Mouse (Mus musculus): Measurements from ENCODE around the gene Zwilch. TPM values are rescaled to one million over a fixed set of nuclear protein-coding genes. Genes with fewer than 3 reads are reported as not detected.
"Not testable (repeated sequence)": the region's sequence is repeated elsewhere in the genome, so short reads cannot be mapped to it uniquely, and the experiment has no call there.

Gene Zwilch
- 5.1 and 5.3 TPM in 2 replicates for total RNA-seq (2021)
- long read RNA-seq, partial matches to known transcripts: 0 of 2 reads
- long read RNA-seq, other reads (novel, unspliced or antisense): 1 of 2 reads

- peak; percentile 80 for DNase-seq
Observed at GRCm38 (mm10) chr9:64172816-64173665, at the start of gene Zwilch, which contains the start of gene Rpl4. Zwilch (minus strand) TSS chr9:64173104. Rpl4 (plus strand) TSS chr9:64173375.

DNA sequence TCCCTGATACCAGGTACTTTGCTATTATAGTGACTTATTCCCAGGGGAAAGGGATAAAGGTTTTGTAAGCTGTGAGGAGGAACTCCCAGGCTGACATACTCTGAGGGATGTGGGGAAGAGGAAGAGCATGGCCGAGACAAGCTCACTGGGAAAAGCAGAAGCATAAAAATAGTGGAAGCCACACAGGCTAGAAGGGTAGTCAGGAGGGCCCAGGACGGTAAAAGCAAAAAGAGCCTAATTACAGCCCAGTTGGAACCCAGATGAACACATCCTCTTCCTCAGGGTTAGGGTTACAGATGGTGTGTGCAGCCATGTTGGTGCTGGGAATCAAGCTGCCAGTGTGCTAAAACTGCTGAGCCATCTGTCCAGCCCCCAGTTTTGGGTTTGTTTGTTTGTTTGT, 49.2 kb upstream of the Zwilch start:
- DNase-seq: no peak

DNA sequence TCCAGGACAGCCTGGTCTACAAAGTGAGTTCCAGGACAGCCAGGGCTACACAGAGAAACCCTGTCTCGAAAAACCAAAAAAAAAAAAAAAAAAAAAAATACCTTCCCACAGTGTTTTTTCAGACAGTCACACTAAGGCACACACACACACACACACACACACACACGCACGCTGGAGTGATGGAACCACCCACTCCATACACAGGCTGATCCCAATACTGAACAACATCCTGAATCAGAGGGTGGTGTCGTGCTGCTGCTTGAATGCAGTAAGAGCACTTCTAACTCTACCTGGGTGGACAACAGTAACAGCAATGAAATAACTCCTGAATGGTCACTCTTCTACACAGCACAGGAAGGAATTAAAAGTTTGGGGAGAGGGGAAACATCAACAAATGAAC, 48.6 kb upstream of the Zwilch start:
- no peak for DNase-seq

GRCm38 (mm10) chr9:64220603-64221002, 47.7 kb upstream of the Zwilch start:
- no peak for DNase-seq

DNA sequence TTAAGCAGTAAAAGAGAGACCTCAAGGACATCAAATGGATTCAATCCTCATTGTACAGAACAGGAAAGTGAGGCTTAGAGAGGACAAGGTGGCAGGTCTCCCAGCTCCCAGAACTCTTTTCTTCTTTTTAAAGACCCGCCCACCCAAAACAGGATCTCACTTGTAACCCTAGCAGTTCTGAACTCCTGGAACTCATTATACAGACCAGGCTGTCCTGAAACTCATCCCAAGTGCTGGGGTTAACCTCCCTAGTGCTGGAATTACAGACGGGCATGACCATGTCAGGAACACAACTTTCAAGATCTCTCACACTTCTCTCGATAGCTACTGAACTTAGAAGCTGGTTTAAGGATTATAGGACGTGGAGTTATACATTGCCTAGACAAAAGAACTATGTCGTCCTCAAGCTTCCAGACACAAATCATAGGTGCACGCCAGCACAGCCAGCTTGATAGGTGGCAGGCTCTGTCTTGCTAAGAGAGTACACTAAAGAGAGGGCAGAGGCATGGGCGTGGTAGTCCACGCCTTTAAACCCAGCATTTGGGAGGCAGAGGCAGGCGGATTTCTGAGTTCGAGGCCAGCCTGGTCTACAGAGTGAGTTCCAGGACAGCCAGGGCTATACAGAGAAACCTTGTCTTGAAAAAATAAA, 47.0 kb upstream of the Zwilch start:
- no peak for DNase-seq

DNA sequence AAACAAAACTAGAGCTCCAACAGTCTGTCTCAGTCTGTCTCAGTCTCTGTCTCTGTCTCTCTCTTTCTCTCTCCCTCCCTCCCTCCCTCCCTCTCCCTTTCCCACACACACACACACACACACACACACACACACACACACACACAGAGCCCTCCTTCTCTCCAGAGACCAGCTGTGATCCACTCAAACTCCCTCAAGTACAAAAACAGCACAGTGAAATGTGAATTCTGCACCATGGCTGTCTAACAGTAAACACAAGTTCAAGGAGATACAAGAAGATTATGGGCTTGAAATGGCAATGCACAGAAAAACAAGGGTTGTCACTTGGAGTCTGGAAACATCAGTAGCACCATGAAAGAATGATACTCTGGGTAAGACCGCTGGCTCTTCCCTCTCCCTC, 46.4 kb upstream of the Zwilch start:
- no peak for DNase-seq

DNA sequence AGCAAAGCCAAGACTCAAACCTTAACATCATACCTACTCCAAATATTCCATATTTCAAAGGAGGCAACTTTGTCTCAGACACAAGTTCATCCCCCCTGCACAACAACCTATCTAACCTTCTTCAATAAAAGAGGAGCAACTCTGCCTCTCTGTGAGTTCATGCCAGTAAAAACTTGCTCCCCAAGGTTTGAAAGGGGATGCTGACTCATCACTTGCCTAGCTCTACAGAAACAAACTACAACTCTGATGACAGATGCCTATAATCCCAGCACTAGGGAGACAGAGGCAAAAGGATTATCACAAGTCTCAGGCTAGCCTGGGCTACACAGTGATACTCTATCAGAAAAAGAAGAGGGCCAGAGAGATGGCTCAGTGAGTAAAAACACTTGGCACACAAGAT, 45.0 kb upstream of the Zwilch start:
- DNase-seq: no peak

GRCm38 (mm10) chr9:64216641-64217040, 43.7 kb upstream of the Zwilch start:
- DNase-seq: no peak

DNA sequence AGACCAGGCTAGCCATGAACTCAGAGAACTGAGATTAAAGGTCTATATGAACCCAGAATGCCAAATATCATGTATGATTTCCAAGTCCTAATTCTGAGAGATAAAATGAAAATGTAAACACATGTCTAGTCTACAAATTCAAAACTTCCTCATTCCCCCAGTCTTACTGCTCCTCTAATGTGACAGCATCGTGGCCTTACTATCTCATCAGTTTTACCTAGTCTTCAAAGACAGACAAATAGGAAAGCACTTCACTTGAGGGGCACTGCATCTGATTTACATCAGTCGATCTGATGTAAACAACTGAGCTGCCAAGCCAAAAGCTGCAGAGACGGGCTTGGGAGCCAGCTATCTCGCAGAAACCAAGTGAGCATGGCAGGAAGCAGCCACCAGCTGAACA, 43.2 kb upstream of the Zwilch start:
- no peak for DNase-seq

- DNase-seq: no peak
Observed at GRCm38 (mm10) chr9:64214452-64214851, 41.5 kb upstream of the Zwilch start.

DNA sequence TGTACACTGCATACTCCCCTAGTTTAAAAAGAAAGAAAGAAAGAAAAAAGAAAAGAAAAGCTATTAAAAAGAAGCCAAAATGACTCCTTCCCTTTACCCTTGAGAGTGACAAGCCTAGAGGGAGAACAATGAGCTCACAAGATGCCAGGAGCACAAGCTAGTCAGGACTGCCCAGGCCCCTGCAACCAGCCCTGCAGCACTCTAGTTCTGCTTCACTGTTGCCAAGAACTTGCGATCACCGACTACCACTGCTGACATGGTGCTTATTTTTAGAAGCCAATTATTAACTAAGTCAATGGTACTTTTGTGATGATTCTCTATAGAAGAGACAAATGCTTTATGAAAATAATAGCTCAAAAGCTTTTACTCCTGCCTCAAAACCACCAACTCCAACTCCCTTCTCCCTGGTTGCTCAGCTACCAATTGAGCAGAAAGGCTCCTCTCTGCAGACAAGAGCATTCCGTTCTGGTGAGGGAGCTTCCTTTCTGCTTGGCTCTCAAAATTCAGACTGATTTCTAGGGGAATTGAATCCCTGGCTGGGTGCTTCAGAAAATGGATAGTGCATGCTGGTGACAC, 34.7 kb upstream of the Zwilch start:
- no peak for DNase-seq

DNA sequence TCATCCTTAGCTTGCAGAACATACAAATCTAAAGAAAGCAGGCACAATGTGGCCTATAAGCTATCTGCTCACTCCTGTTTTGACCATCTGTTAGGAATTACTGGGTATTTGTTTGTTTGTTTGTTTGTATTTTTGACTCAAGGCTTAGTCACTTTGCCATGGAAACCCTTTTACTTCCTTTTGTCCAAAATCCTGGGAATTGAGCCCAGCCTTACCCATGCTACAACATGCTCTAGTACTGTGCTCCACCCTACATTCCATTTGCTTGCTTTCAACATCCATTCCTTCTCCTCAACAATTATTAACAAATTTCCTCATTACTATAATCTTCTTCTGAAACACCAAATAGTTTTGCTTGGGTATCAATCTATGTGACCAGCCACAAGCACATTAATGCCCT, 30.0 kb upstream of the Zwilch start:
- no peak for DNase-seq

DNA sequence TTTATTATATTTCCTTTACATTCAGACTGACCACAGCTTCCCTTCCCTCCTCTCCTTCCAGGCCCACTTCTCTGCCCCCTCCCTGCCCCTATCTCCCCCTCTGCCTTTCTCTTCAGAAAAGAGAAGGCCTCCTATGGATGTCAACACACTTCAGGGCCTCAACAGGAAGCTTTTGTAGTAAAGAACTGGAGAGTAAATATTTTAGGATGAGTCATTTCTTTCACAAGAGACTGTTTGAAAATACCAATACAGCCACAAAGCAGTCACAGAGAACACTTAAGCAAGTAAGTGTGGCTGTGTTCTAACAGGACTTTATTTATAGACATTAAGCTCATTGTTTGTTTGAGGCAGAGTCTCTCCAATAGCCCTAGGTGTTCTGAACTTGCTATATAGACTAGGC, 29.4 kb upstream of the Zwilch start:
- DNase-seq: no peak

DNA sequence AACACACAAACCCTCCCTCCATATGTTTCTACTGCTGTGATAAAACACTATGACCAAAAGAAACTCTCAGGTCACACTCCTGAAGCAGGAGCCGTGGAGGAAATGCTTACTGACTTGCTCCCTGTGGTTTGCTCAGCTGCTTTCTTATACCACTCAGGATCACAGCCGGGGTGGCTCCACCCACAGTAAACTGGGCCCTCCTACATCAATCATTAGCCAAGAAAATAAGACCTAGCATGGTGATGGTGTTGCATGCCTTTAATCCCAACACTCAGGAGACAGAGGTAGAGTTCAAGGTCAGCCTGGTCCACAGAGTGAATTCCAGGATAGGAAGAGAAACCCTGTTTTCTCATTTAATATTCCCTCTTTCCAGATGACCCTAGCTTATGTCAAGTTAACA, 27.0 kb upstream of the Zwilch start:
- no peak for DNase-seq

DNA sequence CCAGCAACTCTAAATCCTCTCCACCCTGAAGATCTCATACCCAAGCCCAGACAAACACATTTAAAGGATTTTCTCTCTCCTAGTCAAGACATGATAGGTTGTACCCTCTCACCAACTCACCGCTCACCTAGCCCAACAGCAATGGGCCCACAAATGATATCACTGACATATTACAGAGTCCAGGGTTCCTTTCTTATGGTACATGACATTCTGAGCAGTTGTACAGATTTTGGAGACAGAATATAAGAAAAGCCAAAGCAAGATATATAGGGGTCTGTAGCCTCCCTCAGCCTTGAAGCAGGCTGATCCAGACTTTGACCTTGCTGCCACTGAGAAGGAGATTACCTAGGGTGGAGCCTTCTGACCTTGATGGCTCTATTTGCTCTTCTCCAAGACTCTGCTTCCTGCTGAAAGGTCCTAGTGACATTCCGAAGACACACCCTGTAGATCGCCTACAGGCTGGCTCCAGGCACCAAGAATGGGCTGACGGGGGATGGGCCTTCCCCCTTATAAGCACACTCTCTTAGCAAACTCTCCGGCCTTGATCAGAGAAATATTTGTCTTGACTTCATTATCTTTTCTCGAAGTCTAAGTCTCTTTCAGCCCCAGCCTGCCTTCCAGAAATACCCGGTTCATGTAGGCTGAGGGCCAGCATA, 26.0 kb upstream of the Zwilch start:
- DNase-seq: not testable (repeated sequence)

- no peak for DNase-seq
Observed at GRCm38 (mm10) chr9:64198068-64198762, 25.3 kb upstream of the Zwilch start.

- DNase-seq: no peak
Observed at GRCm38 (mm10) chr9:64197524-64197923, 24.6 kb upstream of the Zwilch start.

GRCm38 (mm10) chr9:64195554-64195953, 22.6 kb upstream of the Zwilch start:
- DNase-seq: no peak

DNA sequence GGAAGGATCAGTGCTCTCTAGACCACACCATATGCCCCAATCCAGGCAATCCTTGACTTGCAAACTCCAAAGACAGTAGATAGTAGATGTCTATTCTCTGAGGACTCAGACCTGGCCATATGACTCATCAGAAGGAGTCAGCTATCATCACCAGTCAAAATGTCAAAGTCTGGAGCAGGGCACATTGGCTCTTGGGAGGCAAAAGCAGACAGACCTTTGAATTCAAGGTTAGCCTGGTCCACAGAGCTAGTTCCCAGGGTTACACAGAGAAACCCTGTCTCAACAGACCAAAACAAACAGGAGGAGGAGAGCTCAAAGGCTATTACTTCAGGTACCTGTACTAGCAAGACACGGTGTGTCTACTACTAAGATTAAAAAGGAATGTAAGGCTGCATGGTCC, 21.0 kb upstream of the Zwilch start:
- no peak for DNase-seq

DNA sequence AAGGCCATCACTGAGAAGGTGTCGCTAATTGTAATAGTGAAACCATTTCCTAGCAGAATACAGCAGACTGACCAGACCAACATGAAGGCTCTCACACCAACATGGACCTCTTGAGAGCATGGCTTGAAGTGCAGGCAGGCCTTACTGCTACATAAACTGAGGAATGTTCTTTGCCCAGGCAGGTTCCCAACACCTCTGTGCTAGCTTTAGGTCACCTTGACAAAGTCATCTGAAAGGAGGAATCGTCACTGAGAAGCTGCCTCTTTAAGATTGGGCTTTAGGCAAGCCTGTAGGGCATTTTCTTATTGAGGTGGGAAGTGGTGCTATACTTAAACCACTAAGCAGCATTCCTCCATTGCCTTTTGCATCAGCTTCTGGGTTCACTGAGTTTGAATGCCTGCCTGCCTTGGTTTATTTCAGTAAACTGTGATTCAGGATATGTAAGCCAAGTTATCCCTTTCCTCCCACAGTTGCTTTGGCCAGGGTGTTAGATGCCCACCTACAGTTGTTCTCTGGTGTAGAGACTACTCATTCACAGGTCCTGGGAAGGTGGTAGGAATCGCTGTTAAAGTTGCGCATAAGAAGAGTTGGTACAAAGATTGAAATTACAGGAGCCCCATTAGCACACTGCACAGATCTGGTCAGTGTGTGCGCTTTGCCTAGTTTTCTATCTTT, 11.4 kb upstream of the Zwilch start:
- DNase-seq: no peak

DNA sequence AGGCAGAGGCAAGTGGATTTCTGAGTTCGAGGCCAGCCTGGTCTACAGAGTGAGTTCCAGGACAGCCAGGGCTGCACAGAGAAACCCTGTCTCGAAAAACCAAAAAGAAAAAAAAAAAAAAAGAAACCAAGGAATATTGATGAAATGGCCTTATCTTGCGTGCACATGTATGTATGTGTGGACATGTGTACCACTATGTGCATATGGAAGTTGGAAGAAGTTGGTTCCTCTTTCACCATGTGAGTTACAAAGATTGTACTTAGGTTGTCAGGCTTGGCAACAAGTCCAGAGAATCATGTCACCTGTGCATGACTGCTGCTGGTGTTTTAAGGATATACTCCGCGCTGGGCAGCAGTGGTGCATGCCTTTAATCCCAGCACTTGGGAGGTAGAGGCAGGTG, 10.4 kb upstream of the Zwilch start:
- DNase-seq: not testable (repeated sequence)
